Mouse (Mus musculus) forebrain, embryonic 16.5 days (tissue): ENCODE results near the gene Relt. TPM values are rescaled to one million over a fixed set of nuclear protein-coding genes. Genes with fewer than 3 reads are reported as not detected.
"Not testable (repeated sequence)": the region's sequence is repeated elsewhere in the genome, so short reads cannot be mapped to it uniquely, and the experiment has no call there.

Experiments used
- ATAC-seq: fragments of 200-750 bp; cut with Nextera tagmentation; 2 replicates; pipeline ENCODE4 v1.8.0; 2017; ENCODE audit warnings: mild to moderate bottlenecking, moderate library complexity
- H3K27ac ChIP-seq: fragments of 300-500 bp; sonication (generic); 2 replicates; pipeline ENCODE4 v1.5.1; 2014; ENCODE audit warnings: low read length, control low read depth
- H3K27me3 ChIP-seq: fragments of 300-500 bp; sonication (generic); replicated peaks from 2 replicates; pipeline ENCODE4 v1.6.1; 2014; ENCODE audit warnings: low read length; ENCODE audit not compliant: control insufficient read depth, insufficient read depth
- H3K36me3 ChIP-seq: fragments of 300-500 bp; sonication (generic); 2 replicates; pipeline ENCODE4 v1.6.1; 2014; ENCODE audit not compliant: control insufficient read depth, insufficient read depth
- H3K4me1 ChIP-seq: fragments of 300-500 bp; sonication (generic); replicated peaks from 2 replicates; pipeline ENCODE4 v1.6.1; 2014; ENCODE audit warnings: low read length; ENCODE audit not compliant: control insufficient read depth, insufficient read depth
- H3K4me2 ChIP-seq: fragments of 300-500 bp; sonication (generic); 2 replicates; pipeline ENCODE4 v1.6.1; 2014; ENCODE audit warnings: mild to moderate bottlenecking, low read length, control low read depth
- H3K4me3 ChIP-seq: fragments of 300-500 bp; sonication (generic); replicated peaks from 2 replicates; pipeline ENCODE4 v1.5.1; 2014; ENCODE audit warnings: mild to moderate bottlenecking, low read length, control low read depth
- H3K9ac ChIP-seq: fragments of 300-500 bp; sonication (generic); replicated peaks from 2 replicates; pipeline ENCODE4 v1.6.1; 2014; ENCODE audit warnings: low read depth, low read length, control low read depth
- H3K9me3 ChIP-seq: fragments of 300-500 bp; sonication (generic); 2 replicates; pipeline ENCODE4 v1.6.1; 2016; ENCODE audit warnings: low read length; ENCODE audit not compliant: control insufficient read depth
- WGBS: fragments of 180-500 bp; shearing (Covaris S2); extraction: QIAGEN DNeasy Blood & Tissue Kit; methylation state at CpG from one replicate; pipeline ENCODE4 v1.1.7; 2014; 5-methylcytosine and 5-hydroxymethylcytosine counted together
- polyA plus RNA-seq: library from polyadenylated mRNA; unstranded; fragments of >200 nt; fragmentation: Nextera tagmentation; extraction: Ambion mirVana; gene quantifications from 2 replicates; pipeline ENCODE4 v1.2.1, GENCODE M21; 2015

Gene Relt
- polyA plus RNA-seq, 1 experiment from 2014 or later, result 3.9 TPM

GRCm38 (mm10) chr7:100851481-100852356 lies 11.5 kb downstream of the Relt start:
- no peaks in the 10 kb centered on the region for H3K27me3 ChIP-seq
- WGBS, result 53% methylated on average over 9 of the region's 9 CpGs
- H3K9me3 ChIP-seq, result no peaks in the 10 kb centered on the region
- H3K4me2 ChIP-seq, result no peak overlapping the region
- ATAC-seq, result peak; percentile 36; the same call in 1 of the 2 replicates
- peak overlapping the region; percentile 38; the same call in 1 of the 2 replicates for H3K27ac ChIP-seq
- peaks cover 30% of the 10 kb centered on the region for H3K4me1 ChIP-seq
- H3K4me3 ChIP-seq, result no peak overlapping the region
- H3K9ac ChIP-seq, result no peak overlapping the region
- no peaks in the 10 kb centered on the region for H3K36me3 ChIP-seq

DNA sequence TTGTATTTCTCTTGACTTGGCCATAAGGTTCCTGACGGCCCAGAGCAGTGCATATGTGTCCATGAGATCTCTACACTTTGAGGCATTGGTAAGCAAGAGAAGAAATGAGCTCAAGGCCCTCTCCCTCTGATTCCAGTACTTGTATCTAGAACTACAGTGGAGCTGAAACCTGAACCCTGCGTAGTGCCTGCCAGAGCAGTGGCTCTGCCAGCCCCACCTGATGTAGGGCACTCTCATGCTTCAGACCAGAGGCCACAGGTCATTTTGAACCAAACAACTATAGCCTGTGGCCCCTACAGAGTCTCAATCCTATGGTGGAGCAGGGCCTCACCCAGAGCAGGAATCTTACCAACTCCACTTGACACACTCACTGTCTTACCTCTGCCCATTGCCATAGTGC lies 13.7 kb downstream of the Relt start:
- Histone ChIP-seq H3K27ac (no peak overlapping the region), H3K9ac (no peak overlapping the region), H3K9me3 (no peaks in the 10 kb centered on the region), H3K4me3 (no peak overlapping the region), H3K4me2 (no peak overlapping the region), H3K36me3 (no peaks in the 10 kb centered on the region), H3K27me3 (no peaks in the 10 kb centered on the region), H3K4me1 (peaks cover 19% of the 10 kb centered on the region)
- ATAC-seq, result no peak
- 98% methylated on average over 2 of the region's 2 CpGs for WGBS

- H3K4me3 ChIP-seq, result no peak overlapping the region
- ATAC-seq, result no peak
- H3K9me3 ChIP-seq, result no peaks in the 10 kb centered on the region
- H3K27me3 ChIP-seq, result no peaks in the 10 kb centered on the region
- no peak overlapping the region for H3K9ac ChIP-seq
- H3K4me1 ChIP-seq, result peaks cover 16% of the 10 kb centered on the region
- H3K4me2 ChIP-seq, result no peak overlapping the region
- H3K27ac ChIP-seq, result no peak overlapping the region
- no peaks in the 10 kb centered on the region for H3K36me3 ChIP-seq
- 24% methylated on average over 6 of the region's 6 CpGs for WGBS
These were observed 14.5 kb downstream of the Relt start for GRCm38 (mm10) chr7:100848744-100849143.

- H3K36me3 ChIP-seq, result no peaks in the 10 kb centered on the region
- H3K27me3 ChIP-seq, result no peaks in the 10 kb centered on the region
- no peak overlapping the region for H3K4me3 ChIP-seq
- no peaks in the 10 kb centered on the region for H3K9me3 ChIP-seq
- H3K27ac ChIP-seq, result no peak overlapping the region
- no peak overlapping the region for H3K9ac ChIP-seq
- no peak for ATAC-seq
- H3K4me2 ChIP-seq, result no peak overlapping the region
- WGBS, result 88% methylated on average over 6 of the region's 6 CpGs
- peaks cover 10% of the 10 kb centered on the region for H3K4me1 ChIP-seq
These were observed 16.1 kb downstream of the Relt start for GRCm38 (mm10) chr7:100847131-100847530.

DNA sequence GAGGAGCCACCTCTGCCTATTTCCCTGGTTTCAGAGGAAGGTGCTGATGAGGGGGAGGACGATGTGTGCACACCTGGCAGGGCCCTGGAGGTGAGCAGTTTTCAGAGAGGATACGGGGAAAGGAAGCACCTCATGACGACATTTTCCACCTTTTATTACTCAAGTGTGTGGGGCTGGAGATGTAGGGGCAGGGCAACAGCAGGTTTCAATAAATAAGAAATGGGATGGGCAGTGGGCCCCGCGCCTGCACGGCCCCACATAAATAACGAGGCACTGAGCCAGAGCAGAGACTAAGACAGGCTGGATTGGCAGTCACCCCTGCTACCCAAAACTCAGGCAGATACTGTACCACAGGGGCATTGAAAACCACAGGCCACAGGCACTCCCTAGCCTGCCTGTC lies 17.2 kb downstream of the Relt start:
- H3K9ac ChIP-seq, H3K4me1 ChIP-seq, H3K27me3 ChIP-seq, H3K4me3 ChIP-seq, H3K36me3 ChIP-seq, H3K9me3 ChIP-seq, ATAC-seq, H3K4me2 ChIP-seq, H3K27ac ChIP-seq: not testable (repeated sequence)
- 59% methylated on average over 7 of the region's 7 CpGs for WGBS

GRCm38 (mm10) chr7:100845412-100845811 lies 17.8 kb downstream of the Relt start:
- Histone ChIP-seq H3K27ac (no peak overlapping the region), H3K36me3 (no peaks in the 10 kb centered on the region), H3K4me3 (no peak overlapping the region), H3K4me1 (no peaks in the 10 kb centered on the region), H3K9ac (no peak overlapping the region), H3K9me3 (no peaks in the 10 kb centered on the region), H3K27me3 (no peaks in the 10 kb centered on the region), H3K4me2 (no peak overlapping the region)
- no peak for ATAC-seq
- 58% methylated on average over 1 of the region's 1 CpGs for WGBS

- no peak for ATAC-seq
- Histone ChIP-seq H3K4me1 (no peaks in the 10 kb centered on the region), H3K9ac (no peak overlapping the region), H3K4me2 (no peak overlapping the region), H3K27me3 (no peaks in the 10 kb centered on the region), H3K9me3 (no peaks in the 10 kb centered on the region), H3K27ac (no peak overlapping the region), H3K4me3 (no peak overlapping the region), H3K36me3 (no peaks in the 10 kb centered on the region)
These were observed 18.2 kb downstream of the Relt start for GRCm38 (mm10) chr7:100845026-100845400.

DNA sequence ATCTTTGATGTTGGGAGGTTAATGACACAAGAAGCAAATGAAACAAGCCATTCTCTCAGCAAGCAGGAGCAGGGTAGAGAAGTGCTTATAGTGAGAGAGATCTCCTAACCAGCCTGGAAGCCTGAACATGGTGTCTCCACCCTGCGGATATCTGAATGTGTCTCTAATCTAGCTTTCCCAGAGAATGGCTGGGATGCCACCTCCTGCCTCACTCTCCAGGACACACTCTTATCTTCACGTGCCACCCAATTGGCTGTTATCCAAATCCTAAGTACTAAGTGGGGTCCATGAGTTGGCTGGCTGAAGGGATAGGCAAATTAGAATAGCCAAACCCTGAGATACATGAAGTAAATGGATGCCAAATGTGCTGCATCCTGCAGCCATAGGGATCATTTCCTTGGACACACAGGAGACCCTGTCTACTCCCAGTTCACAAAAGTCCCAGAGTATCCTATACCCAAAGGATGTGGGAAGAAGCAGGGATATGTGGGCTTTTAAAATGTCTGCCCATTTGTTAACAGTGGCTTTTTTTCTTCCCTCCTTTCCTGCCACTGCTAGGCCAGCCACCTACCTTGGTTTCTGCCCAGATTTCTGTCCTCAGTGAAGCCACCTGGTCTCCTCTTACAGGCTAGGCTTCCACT lies 18.7 kb downstream of the Relt start:
- 58% methylated on average over 2 of the region's 2 CpGs for WGBS
- no peak overlapping the region for H3K4me3 ChIP-seq

GRCm38 (mm10) chr7:100843866-100844265 lies 19.4 kb downstream of the Relt start:
- no peak overlapping the region for H3K4me2 ChIP-seq
- H3K27me3 ChIP-seq, result no peaks in the 10 kb centered on the region
- no peak overlapping the region for H3K27ac ChIP-seq
- H3K9me3 ChIP-seq, result no peaks in the 10 kb centered on the region
- WGBS, result 87% methylated on average over 2 of the region's 2 CpGs
- no peak overlapping the region for H3K4me3 ChIP-seq
- peaks cover 3% of the 10 kb centered on the region; the same call in 1 of the 2 replicates for H3K4me1 ChIP-seq
- H3K36me3 ChIP-seq, result no peaks in the 10 kb centered on the region
- ATAC-seq, result no peak
- no peak overlapping the region for H3K9ac ChIP-seq

More for the DNA sequence above, 18.7 kb downstream of the Relt start:
- Histone ChIP-seq H3K27ac (no peak overlapping the region), H3K36me3 (no peaks in the 10 kb centered on the region), H3K27me3 (no peaks in the 10 kb centered on the region), H3K9me3 (no peaks in the 10 kb centered on the region), H3K9ac (no peak overlapping the region), H3K4me1 (peaks cover 2% of the 10 kb centered on the region; the same call in 1 of the 2 replicates), H3K4me2 (no peak overlapping the region)
- ATAC-seq, result no peak
